Mouse (Mus musculus): Measurements from ENCODE around the gene Fam163b.

DNA sequence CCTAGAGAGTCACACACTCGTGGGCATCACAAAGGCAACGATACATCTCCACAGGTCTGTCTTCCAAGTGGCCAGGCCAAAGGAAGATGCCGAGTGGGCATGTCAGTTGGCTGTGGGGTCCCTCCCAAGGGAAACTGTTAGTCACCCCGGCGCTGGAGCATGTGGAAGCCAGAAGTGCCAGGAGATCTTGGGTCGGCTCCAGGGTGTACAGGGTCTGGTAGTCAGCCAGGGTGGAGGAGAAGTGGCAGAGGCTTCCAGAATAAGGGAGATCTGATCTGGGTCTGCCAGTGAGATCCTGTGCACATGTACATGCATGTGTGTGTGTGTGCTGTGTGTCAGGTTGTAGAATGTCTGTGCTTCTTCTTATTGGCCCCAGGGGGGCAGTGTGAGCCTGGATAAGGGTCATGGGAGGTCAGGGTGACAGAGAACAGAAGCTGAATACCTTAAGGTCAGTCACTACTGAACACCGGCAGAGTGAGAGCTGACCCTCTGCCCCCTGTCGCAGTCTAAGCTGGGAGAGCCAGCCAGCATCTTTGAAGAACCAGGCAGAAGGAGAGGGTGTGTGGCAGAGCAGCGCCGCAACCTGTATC, 64.5 kb downstream of the Fam163b start:
- no peak for TF ChIP-seq CTCF (IDR thresholded peaks at IDR 0.05; ENCODE audit: low read depth, low read length)
- TF ChIP-seq POLR2A (IDR thresholded peaks at IDR 0.05; ENCODE audit: borderline replicate concordance, low read depth, low read length) = no peak
